Mouse (Mus musculus) stomach, embryonic 15.5 days (tissue): ENCODE measurements around the gene Hils1. TPM values are rescaled to one million over a fixed set of nuclear protein-coding genes. Genes with fewer than 3 reads are reported as not detected.
A peak's percentile ranks its signal among the peaks of the same experiment; 100 is the strongest.

Source experiments
- ATAC-seq: fragments of 200-750 bp; cut with Nextera tagmentation; 2 replicates; pipeline ENCODE4 v1.8.0; 2017; ENCODE audit warnings: low read depth, moderate number of reproducible peaks, moderate TSS enrichment; ENCODE audit not compliant: insufficient read depth, low FRiP score
- H3K27ac ChIP-seq: fragments of 300-500 bp; sonication (generic); 2 replicates; pipeline ENCODE4 v1.5.1; 2015; ENCODE audit warnings: mild to moderate bottlenecking, inconsistent platforms
- H3K27me3 ChIP-seq: fragments of 300-500 bp; sonication (generic); replicated peaks from 2 replicates; pipeline ENCODE4 v1.6.1; 2015; ENCODE audit warnings: inconsistent platforms
- H3K36me3 ChIP-seq: fragments of 300-500 bp; sonication (generic); 2 replicates; pipeline ENCODE4 v1.6.1; 2015; ENCODE audit warnings: inconsistent platforms
- H3K4me1 ChIP-seq: fragments of 300-500 bp; sonication (generic); 2 replicates; pipeline ENCODE4 v1.6.1; 2015; ENCODE audit warnings: inconsistent platforms
- H3K4me2 ChIP-seq: fragments of 300-500 bp; sonication (generic); 2 replicates; pipeline ENCODE4 v1.6.1; 2015; ENCODE audit warnings: mild to moderate bottlenecking, inconsistent platforms
- H3K4me3 ChIP-seq: fragments of 300-500 bp; sonication (generic); replicated peaks from 2 replicates; pipeline ENCODE4 v1.5.1; 2015; ENCODE audit warnings: inconsistent platforms
- H3K9ac ChIP-seq: fragments of 300-500 bp; sonication (generic); 2 replicates; pipeline ENCODE4 v1.6.1; 2015; ENCODE audit warnings: inconsistent platforms
- H3K9me3 ChIP-seq: fragments of 300-500 bp; sonication (generic); 2 replicates; pipeline ENCODE4 v1.6.1; 2016; ENCODE audit warnings: inconsistent platforms
- WGBS: fragments of 180-500 bp; shearing (Covaris S2); methylation state at CpG from one replicate; pipeline ENCODE4 v1.1.7; 2015; 5-methylcytosine and 5-hydroxymethylcytosine counted together
- polyA plus RNA-seq: library from polyadenylated mRNA; unstranded; fragments of >200 nt; fragmentation: Nextera tagmentation; extraction: Ambion mirVana; gene quantifications from 2 replicates; pipeline ENCODE4 v1.2.1, GENCODE M21; 2015

Hils1 gene
- polyA plus RNA-seq, 1 experiment from 2014 or later = not detected

DNA sequence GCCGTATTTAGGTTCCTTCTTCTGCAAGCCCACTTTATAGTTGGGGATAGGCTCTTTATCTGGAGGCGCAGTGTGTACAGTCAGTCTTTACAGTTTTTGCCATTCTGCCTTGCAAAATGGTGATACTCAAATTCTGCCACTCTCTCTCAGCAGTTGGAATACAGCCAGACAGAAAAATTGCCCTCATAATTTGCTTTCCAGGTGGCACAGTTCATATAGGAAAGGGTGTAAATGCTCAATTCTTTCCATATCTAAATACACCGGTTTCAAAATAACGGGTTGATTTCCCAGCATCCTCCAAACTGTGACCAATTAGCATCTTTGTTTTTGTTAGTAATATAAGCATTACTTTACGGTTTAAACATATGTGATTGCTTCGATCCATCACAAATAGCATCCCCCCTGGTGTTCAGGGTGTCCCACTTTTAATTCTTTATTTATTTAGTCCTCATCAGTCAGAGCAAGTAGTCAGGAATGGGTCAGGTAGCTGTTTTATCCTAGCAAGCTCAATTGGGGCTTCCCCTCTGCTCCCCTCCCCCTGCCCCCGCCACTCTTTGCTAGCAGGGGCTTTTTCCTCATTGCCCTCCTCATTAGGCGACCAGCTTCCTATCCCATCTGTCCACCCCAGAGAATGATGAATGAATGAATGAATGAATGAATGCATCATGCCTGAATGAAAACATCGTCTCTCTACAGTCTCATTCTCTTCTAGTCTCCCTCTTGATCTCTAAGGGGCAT lies 11.0 kb downstream of the Hils1 start:
- Histone ChIP-seq H3K4me2 (peak overlapping the region; percentile 47), H3K36me3 (no peaks in the 10 kb centered on the region), H3K27me3 (no peaks in the 10 kb centered on the region), H3K27ac (no peak overlapping the region), H3K9ac (no peak overlapping the region), H3K9me3 (no peaks in the 10 kb centered on the region), H3K4me1 (no peaks in the 10 kb centered on the region), H3K4me3 (0 out of 2 replicates have a peak overlapping the region, but pooled peaks have one; percentile 6)
- WGBS = 38% methylated on average over 9 of the region's 9 CpGs
- ATAC-seq = no peak

DNA sequence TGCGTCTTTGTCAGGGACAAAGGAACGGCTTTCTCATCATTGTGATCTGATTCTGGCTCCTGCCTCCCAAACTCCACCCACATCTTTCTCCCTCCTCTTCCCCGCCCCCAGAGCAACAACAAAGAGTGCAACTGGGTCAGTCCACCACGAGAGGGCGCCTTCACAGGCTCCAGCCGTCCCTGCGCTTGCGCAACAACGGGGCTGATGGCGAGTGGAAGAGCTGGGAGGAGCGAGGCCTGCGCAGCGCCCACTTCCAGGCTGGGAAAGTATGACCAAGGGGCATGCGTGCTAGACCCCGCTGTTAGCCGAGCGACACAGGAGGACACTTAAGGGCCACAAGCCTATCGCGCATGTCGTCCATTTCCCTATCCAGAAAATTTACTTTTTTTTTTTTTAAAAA lies 11.6 kb downstream of the Hils1 start:
- Histone ChIP-seq H3K4me3 (peak overlapping the region; percentile 26), H3K9me3 (no peaks in the 10 kb centered on the region), H3K9ac (no peak overlapping the region), H3K27me3 (no peaks in the 10 kb centered on the region), H3K27ac (0 out of 2 replicates have a peak overlapping the region, but pooled peaks have one; percentile 32), H3K4me1 (no peaks in the 10 kb centered on the region), H3K36me3 (no peaks in the 10 kb centered on the region), H3K4me2 (peak overlapping the region; percentile 47)
- peak; percentile 88 for ATAC-seq
- WGBS = under 1% methylated on average over 20 of the region's 20 CpGs

- 70% methylated on average over 11 of the region's 11 CpGs for WGBS
- Histone ChIP-seq H3K4me2 (peak overlapping the region; percentile 47), H3K27me3 (no peaks in the 10 kb centered on the region), H3K4me3 (no peak overlapping the region), H3K4me1 (no peaks in the 10 kb centered on the region), H3K9ac (no peak overlapping the region), H3K9me3 (no peaks in the 10 kb centered on the region), H3K27ac (0 out of 2 replicates have a peak overlapping the region, but pooled peaks have one; percentile 32), H3K36me3 (no peaks in the 10 kb centered on the region)
- ATAC-seq = no peak
Measured at GRCm38 (mm10) chr11:94979462-94980179, 12.2 kb downstream of the Hils1 start.

DNA sequence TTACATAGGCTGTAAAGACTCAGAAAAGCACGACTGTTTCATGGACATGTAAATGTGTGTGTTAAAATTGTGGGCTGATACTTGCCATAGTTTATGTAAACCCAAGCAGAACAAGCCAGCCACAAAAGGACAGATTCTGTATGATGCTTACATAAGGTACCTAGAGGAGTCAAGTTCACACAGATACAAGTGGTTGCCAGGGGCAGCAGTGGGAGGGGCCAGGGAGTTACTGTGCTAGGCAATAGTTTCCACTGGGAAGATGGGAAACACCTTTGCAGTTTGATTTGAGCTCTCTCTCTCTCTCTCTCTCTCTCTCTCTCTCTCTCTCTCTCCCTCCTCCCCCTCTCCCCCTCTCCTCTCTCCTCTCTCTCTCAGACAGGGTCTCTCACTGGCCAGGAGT lies 17.7 kb downstream of the Hils1 start:
- no peak overlapping the region for H3K4me2 ChIP-seq
- no peaks in the 10 kb centered on the region for H3K36me3 ChIP-seq
- H3K9ac ChIP-seq = no peak overlapping the region
- no peaks in the 10 kb centered on the region for H3K27me3 ChIP-seq
- no peaks in the 10 kb centered on the region for H3K9me3 ChIP-seq
- no peak overlapping the region for H3K4me3 ChIP-seq
- WGBS = 25% methylated on average over 1 of the region's 1 CpGs
- H3K27ac ChIP-seq = peak overlapping the region; percentile 40; the same call in 1 of the 2 replicates
- peaks cover 27% of the 10 kb centered on the region for H3K4me1 ChIP-seq
- ATAC-seq = no peak

DNA sequence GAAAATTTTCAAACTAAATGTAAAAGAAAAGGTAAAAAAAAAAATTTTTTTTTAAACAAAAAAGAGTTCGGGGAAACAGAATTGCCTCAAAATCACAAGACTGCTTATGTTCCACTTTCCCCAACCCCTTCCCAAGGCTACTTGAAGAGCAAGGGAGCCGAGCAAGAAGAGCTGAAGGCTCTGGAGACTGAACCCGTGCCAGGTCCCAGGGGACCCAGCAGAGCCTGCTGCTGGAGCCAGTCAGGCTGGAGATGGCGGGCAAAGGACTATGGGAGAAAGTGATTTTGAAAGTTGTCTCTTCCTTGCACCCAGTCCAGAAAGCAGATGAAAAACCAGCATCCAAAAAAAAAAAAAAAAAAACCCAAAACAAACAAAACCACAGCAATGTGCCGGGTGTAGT lies 18.4 kb downstream of the Hils1 start:
- WGBS = 70% methylated on average over 5 of the region's 5 CpGs
- H3K4me3 ChIP-seq = no peak overlapping the region
- H3K36me3 ChIP-seq = no peaks in the 10 kb centered on the region
- peaks cover 32% of the 10 kb centered on the region for H3K4me1 ChIP-seq
- H3K9ac ChIP-seq = no peak overlapping the region
- H3K9me3 ChIP-seq = no peaks in the 10 kb centered on the region
- no peak overlapping the region for H3K4me2 ChIP-seq
- ATAC-seq = no peak
- no peak overlapping the region for H3K27ac ChIP-seq
- H3K27me3 ChIP-seq = no peaks in the 10 kb centered on the region

- peak overlapping the region; percentile 62; the same call in 1 of the 2 replicates for H3K27ac ChIP-seq
- 56% methylated on average over 2 of the region's 2 CpGs for WGBS
- H3K4me3 ChIP-seq = no peak overlapping the region
- H3K9ac ChIP-seq = no peak overlapping the region
- H3K4me1 ChIP-seq = peaks cover 32% of the 10 kb centered on the region
- H3K4me2 ChIP-seq = no peak overlapping the region
- ATAC-seq = no peak
- no peaks in the 10 kb centered on the region for H3K27me3 ChIP-seq
- H3K9me3 ChIP-seq = no peaks in the 10 kb centered on the region
- no peaks in the 10 kb centered on the region for H3K36me3 ChIP-seq
Measured at GRCm38 (mm10) chr11:94986435-94986834, 19.0 kb downstream of the Hils1 start.

- H3K27ac ChIP-seq = peak overlapping the region; percentile 62
Measured at GRCm38 (mm10) chr11:94987341-94987740, 19.9 kb downstream of the Hils1 start.

GRCm38 (mm10) chr11:94987851-94988250 lies 20.5 kb downstream of the Hils1 start:
- no peak overlapping the region for H3K9ac ChIP-seq
- WGBS = 77% methylated on average over 8 of the region's 8 CpGs
- no peak for ATAC-seq

More at GRCm38 (mm10) chr11:94987341-94987740, 19.9 kb downstream of the Hils1 start:
- Histone ChIP-seq H3K36me3 (no peaks in the 10 kb centered on the region), H3K4me1 (peaks cover 37% of the 10 kb centered on the region), H3K9ac (no peak overlapping the region), H3K4me3 (no peak overlapping the region), H3K4me2 (no peak overlapping the region), H3K27me3 (no peaks in the 10 kb centered on the region), H3K9me3 (no peaks in the 10 kb centered on the region)
- WGBS = 48% methylated on average over 6 of the region's 6 CpGs
- ATAC-seq = no peak

GRCm38 (mm10) chr11:94988780-94989561 lies 21.6 kb downstream of the Hils1 start:
- no peaks in the 10 kb centered on the region for H3K36me3 ChIP-seq
- H3K4me2 ChIP-seq = peak overlapping the region; percentile 92
- WGBS = 15% methylated on average over 10 of the region's 10 CpGs
- peak overlapping the region; percentile 96 for H3K27ac ChIP-seq
- H3K9me3 ChIP-seq = no peaks in the 10 kb centered on the region
- no peaks in the 10 kb centered on the region for H3K27me3 ChIP-seq
- peak overlapping the region; percentile 49 for H3K9ac ChIP-seq
- ATAC-seq = no peak
- peaks cover 53% of the 10 kb centered on the region for H3K4me1 ChIP-seq
- peak overlapping the region; percentile 90 for H3K4me3 ChIP-seq

More at GRCm38 (mm10) chr11:94987851-94988250, 20.5 kb downstream of the Hils1 start:
- Histone ChIP-seq H3K36me3 (no peaks in the 10 kb centered on the region), H3K27ac (peak overlapping the region; percentile 62; the same call in 1 of the 2 replicates), H3K4me1 (peaks cover 42% of the 10 kb centered on the region), H3K4me3 (no peak overlapping the region), H3K27me3 (no peaks in the 10 kb centered on the region), H3K9me3 (no peaks in the 10 kb centered on the region), H3K4me2 (no peak overlapping the region)

- no peaks in the 10 kb centered on the region for H3K27me3 ChIP-seq
- peak overlapping the region; percentile 49 for H3K9ac ChIP-seq
- H3K36me3 ChIP-seq = no peaks in the 10 kb centered on the region
- H3K9me3 ChIP-seq = no peaks in the 10 kb centered on the region
- peak overlapping the region; percentile 96 for H3K27ac ChIP-seq
- H3K4me1 ChIP-seq = peaks cover 59% of the 10 kb centered on the region
- peak overlapping the region; percentile 92 for H3K4me2 ChIP-seq
- 1% methylated on average over 11 of the region's 12 CpGs for WGBS
- peak; percentile 59 for ATAC-seq
- peak overlapping the region; percentile 90 for H3K4me3 ChIP-seq
Measured at GRCm38 (mm10) chr11:94989562-94990017, 22.2 kb downstream of the Hils1 start.

DNA sequence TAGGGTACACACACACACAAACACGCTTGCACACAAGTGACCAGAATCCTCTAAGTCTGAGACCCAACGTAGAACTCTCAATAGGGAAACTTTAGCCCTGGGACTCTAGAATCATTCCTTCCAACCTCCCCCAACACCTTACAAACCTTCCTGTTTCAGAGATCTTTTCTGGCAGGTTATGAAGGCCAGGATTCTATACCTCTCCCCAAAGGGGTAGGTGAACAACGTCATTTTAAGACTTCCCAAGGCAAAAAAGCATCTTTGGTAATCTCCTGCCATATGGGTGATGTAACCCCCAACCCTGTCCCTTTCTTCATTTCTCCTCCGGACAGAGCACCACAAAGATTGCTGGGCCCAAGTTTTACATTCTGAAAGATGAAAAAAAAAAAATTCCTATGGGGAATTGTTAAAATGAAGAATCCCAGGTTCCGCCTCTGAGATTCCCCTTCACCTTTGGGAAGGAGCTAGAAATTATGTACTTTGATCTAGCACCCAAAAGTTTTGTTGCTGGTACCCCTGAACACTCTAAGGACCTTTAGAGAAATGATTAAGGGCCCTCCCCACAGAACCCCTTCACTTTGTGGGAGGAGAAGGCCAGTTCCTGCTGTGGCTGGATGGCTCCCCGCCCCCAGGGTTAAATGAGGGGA lies 22.8 kb downstream of the Hils1 start:
- 36% methylated on average over 6 of the region's 6 CpGs for WGBS
- peak overlapping the region; percentile 92 for H3K4me2 ChIP-seq
- no peaks in the 10 kb centered on the region for H3K36me3 ChIP-seq
- H3K9me3 ChIP-seq = no peaks in the 10 kb centered on the region
- peak overlapping the region; percentile 90 for H3K4me3 ChIP-seq
- 0 out of 2 replicates have a peak overlapping the region, but pooled peaks have one; percentile 25 for H3K9ac ChIP-seq
- H3K27me3 ChIP-seq = no peaks in the 10 kb centered on the region
- peak overlapping the region; percentile 96 for H3K27ac ChIP-seq
- no peak for ATAC-seq
- H3K4me1 ChIP-seq = peaks cover 65% of the 10 kb centered on the region
